Mouse (Mus musculus): ENCODE measurements around the gene Skap1.

GRCm38 (mm10) chr11:96775665-96776064 lies 311.3 kb downstream of the Skap1 start:
- TF ChIP-seq CTCF (IDR thresholded peaks at IDR 0.05; ENCODE audit: low read depth), result no peak
- no peak for TF ChIP-seq EP300 (IDR thresholded peaks at IDR 0.05; ENCODE audit: low read depth)
